In the genomic region with DNA sequence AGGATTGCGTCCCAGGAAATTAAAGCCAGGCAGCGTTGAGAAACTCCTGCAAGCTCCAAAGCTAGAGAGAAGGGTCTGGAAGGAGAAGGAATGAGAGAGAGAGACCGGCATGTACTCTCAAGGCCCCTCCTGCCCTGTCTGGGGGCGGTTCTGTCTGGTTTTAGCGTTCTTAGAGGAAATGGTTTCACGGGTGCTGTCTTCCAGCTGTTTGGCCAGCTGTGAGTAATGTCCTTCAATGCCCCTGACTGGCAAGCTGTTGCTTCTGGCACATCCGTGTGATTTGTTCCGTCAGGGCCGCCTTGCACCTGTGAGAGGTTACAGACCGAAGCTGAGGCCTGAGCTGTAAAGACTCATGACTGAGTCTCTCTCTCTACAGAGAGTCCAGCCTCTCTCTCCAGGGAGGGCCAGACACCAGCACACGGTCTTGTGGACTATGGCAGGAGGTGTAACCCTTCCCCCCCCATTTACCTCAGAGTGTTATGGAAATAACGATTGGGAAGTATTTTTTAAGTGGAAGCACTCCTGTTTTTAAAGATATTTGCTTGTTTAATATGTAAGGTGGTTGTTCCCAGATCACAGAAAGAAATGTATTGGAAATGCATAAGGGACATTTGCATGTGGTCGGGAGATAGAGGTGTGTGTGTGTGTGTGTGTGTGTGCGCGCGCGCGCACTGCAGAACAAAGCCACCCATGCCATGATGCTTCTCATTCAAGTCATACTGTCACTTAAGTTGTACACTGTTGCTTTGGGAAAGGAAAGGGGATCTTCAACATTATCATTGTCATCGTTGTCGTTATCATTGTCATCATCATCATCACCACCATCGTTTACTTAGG, we compare ENCODE assay signal across 11 mouse cellular contexts.
DNase-seq lines count a peak whose midpoint lies in the region; ATAC-seq lines count a peak whose summit lies in the region.
"Had no signal": no experiment of that assay in that cellular context is flagged by ENCODE, and none has a peak within 500 bp of the region (broad histone marks: within the 10 kb centered on the region; RNA-seq: fewer than 3 reads in every experiment).

No protein-coding gene starts in this region.

- no peak overlapping the region for H3K9ac ChIP-seq in kidney, embryonic 16.5 days (replicated peaks; ENCODE audit: low read length)

- H3K36me3 ChIP-seq in kidney, embryonic 16.5 days (ENCODE audit: insufficient read depth, low read length): peaks cover 5% of the 10 kb centered on the region

- DNase-seq in kidney, postnatal 14 days: peak; percentile 49
- DNase-seq in ZHBTc4 (ENCODE audit: low read depth, low spot score): peak; percentile 65
- DNase-seq in heart, postnatal 25 days (ENCODE audit: low spot score): peak; percentile 52
- no peak for DNase-seq in right cerebral cortex, postnatal 25 days
- DNase-seq: cerebellum, adult 18-20 months had no signal

- no peak for ATAC-seq in kidney, embryonic 16.5 days (ENCODE audit: low FRiP score, low TSS enrichment)
- 0 out of 2 replicates have a peak, but pooled peaks have one; percentile 15 for ATAC-seq in megakaryocyte progenitor cell, adult 5-6 weeks (replicated peaks; ENCODE audit: poor library complexity)
- ATAC-seq in monocyte, adult 5-6 weeks (replicated peaks; ENCODE audit: insufficient number of reproducible peaks, low FRiP score, low TSS enrichment, poor library complexity, severe bottlenecking): no peak
- ATAC-seq in activated CD4-positive, CD25-positive, alpha-beta regulatory T cell, adult 4 months: no peak

- H3K4me1 ChIP-seq in kidney, embryonic 16.5 days (ENCODE audit: insufficient read depth, low read length): peaks cover 16% of the 10 kb centered on the region

- no peak overlapping the region for H3K4me3 ChIP-seq in kidney, embryonic 16.5 days (ENCODE audit: low read length)
- H3K4me3 ChIP-seq: myocyte had no signal

- 55% methylated on average over 21 of the region's 21 CpGs for WGBS in kidney, embryonic 16.5 days

- no peak overlapping the region for H3K4me2 ChIP-seq in kidney, embryonic 16.5 days (replicated peaks; ENCODE audit: low read depth, low read length)
- H3K4me2 ChIP-seq: liver, embryonic 11.5 days had no signal

- intact Hi-C loops in heart, postnatal 25 days (cut with DNase I): loop anchor here (5.0 kb wide), 1 partner anchor 178 kb away; no protein-coding TSS in a partner anchor

- H3K27me3 ChIP-seq in kidney, embryonic 16.5 days (ENCODE audit: insufficient read depth, low read length): no peaks in the 10 kb centered on the region

- H3K9me3 ChIP-seq in kidney, embryonic 16.5 days (ENCODE audit: low read length): no peaks in the 10 kb centered on the region

- no peak overlapping the region for H3K27ac ChIP-seq in kidney, embryonic 16.5 days (ENCODE audit: low read length)
